Mouse (Mus musculus) kidney, adult 2 months (tissue): ENCODE measurements at regions not wholly inside any gene's neighbourhood (a gene's known extent, or its start where the extent isn't known, plus 50 kb on each side); places are given as distances from the start of the nearest gene placed in this dataset.

ENCODE experiments used
- DNase-seq: peaks from one replicate; pipeline ENCODE4 v3.0.0; 2021
- H3K27ac ChIP-seq: fragments of 200-500 bp; 2 replicates; pipeline ENCODE4 v1.5.1; 2012; ENCODE audit warnings: low read depth, low read length, control low read depth, inconsistent platforms; ENCODE audit not compliant: insufficient read depth
- H3K27me3 ChIP-seq: fragments of 200-500 bp; replicated peaks from 2 replicates; pipeline ENCODE4 v1.6.1; 2012; ENCODE audit warnings: mild to moderate bottlenecking, moderate library complexity, low read length, inconsistent platforms; ENCODE audit not compliant: control insufficient read depth, insufficient read depth
- H3K36me3 ChIP-seq: fragments of 200-500 bp; 2 replicates; pipeline ENCODE4 v1.6.1; 2012; ENCODE audit warnings: mild to moderate bottlenecking, moderate library complexity, low read length, inconsistent platforms; ENCODE audit not compliant: control insufficient read depth, insufficient read depth
- H3K4me1 ChIP-seq: fragments of 200-500 bp; 2 replicates; pipeline ENCODE4 v1.6.1; 2011; ENCODE audit warnings: low read length; ENCODE audit not compliant: control insufficient read depth, insufficient read depth
- H3K4me3 ChIP-seq: fragments of 200-500 bp; 2 replicates; pipeline ENCODE4 v1.5.1; 2011; ENCODE audit warnings: mild to moderate bottlenecking, low read depth, low read length, control low read depth; ENCODE audit not compliant: insufficient read depth
- CTCF ChIP-seq: fragments of 200-500 bp; conservative IDR thresholded peaks from 2 replicates; pipeline ENCODE4 v1.5.1; 2011; ENCODE audit warnings: low read depth, mild to moderate bottlenecking, control low read depth, low read length, moderate library complexity, mixed read lengths; ENCODE audit not compliant: insufficient read depth, insufficient read length
- POLR2A ChIP-seq: fragments of 200-500 bp; IDR thresholded peaks from one replicate; pipeline ENCODE4 v1.6.1; 2011; ENCODE audit warnings: low read depth, low read length, control low read depth
- WGBS: fragments of 180-500 bp; shearing (Covaris S2); methylation state at CpG from one replicate; pipeline ENCODE4 v1.1.7; 2018; 5-methylcytosine and 5-hydroxymethylcytosine counted together

- no peak for TF ChIP-seq CTCF
- TF ChIP-seq POLR2A = no peak
- H3K27me3 ChIP-seq = no peaks in the 10 kb centered on the region
- no peak overlapping the region for H3K27ac ChIP-seq
- no peaks in the 10 kb centered on the region for H3K36me3 ChIP-seq
- 85% methylated on average over 3 of the region's 3 CpGs for WGBS
- no peaks in the 10 kb centered on the region for H3K4me1 ChIP-seq
- no peak overlapping the region for H3K4me3 ChIP-seq
- DNase-seq = no peak
Observed at GRCm38 (mm10) chr12:109946179-109946578, 332.7 kb upstream of the Dio3 start.

GRCm38 (mm10) chr12:109946936-109947335 lies 331.9 kb upstream of the Dio3 start:
- Histone ChIP-seq H3K27me3 (no peaks in the 10 kb centered on the region), H3K27ac (no peak overlapping the region), H3K4me1 (no peaks in the 10 kb centered on the region), H3K4me3 (no peak overlapping the region), H3K36me3 (no peaks in the 10 kb centered on the region)
- DNase-seq = no peak
- WGBS = 81% methylated on average over 1 of the region's 1 CpGs
- TF ChIP-seq POLR2A = no peak
- TF ChIP-seq CTCF = no peak

GRCm38 (mm10) chr12:109947886-109948433 lies 330.9 kb upstream of the Dio3 start:
- no peak for TF ChIP-seq CTCF
- no peak for TF ChIP-seq POLR2A
- Histone ChIP-seq H3K36me3 (no peaks in the 10 kb centered on the region), H3K27me3 (no peaks in the 10 kb centered on the region), H3K4me1 (no peaks in the 10 kb centered on the region), H3K4me3 (no peak overlapping the region), H3K27ac (no peak overlapping the region)
- no peak for DNase-seq
- WGBS = 59% methylated on average over 7 of the region's 7 CpGs

GRCm38 (mm10) chr12:109948434-109948984 lies 330.4 kb upstream of the Dio3 start:
- WGBS = 44% methylated on average over 16 of the region's 16 CpGs
- H3K27ac ChIP-seq = no peak overlapping the region
- no peak overlapping the region for H3K4me3 ChIP-seq
- no peak for DNase-seq
- H3K27me3 ChIP-seq = no peaks in the 10 kb centered on the region
- TF ChIP-seq POLR2A (no peak), CTCF (no peak)
- H3K4me1 ChIP-seq = no peaks in the 10 kb centered on the region
- no peaks in the 10 kb centered on the region for H3K36me3 ChIP-seq

GRCm38 (mm10) chr12:109949231-109949965 lies 329.5 kb upstream of the Dio3 start:
- Histone ChIP-seq H3K36me3 (no peaks in the 10 kb centered on the region), H3K4me1 (no peaks in the 10 kb centered on the region), H3K4me3 (no peak overlapping the region), H3K27me3 (no peaks in the 10 kb centered on the region), H3K27ac (no peak overlapping the region)
- peak; percentile 2 for DNase-seq
- 78% methylated on average over 17 of the region's 17 CpGs for WGBS
- TF ChIP-seq POLR2A = no peak
- TF ChIP-seq CTCF = no peak

- DNase-seq = no peak
- WGBS = 67% methylated on average over 6 of the region's 6 CpGs
- H3K27ac ChIP-seq = no peak overlapping the region
Observed at GRCm38 (mm10) chr12:109950632-109951031, 328.2 kb upstream of the Dio3 start.

GRCm38 (mm10) chr12:109951473-109951872 lies 327.4 kb upstream of the Dio3 start:
- no peak for DNase-seq

More at GRCm38 (mm10) chr12:109950632-109951031, 328.2 kb upstream of the Dio3 start:
- Histone ChIP-seq H3K4me1 (no peaks in the 10 kb centered on the region), H3K36me3 (no peaks in the 10 kb centered on the region), H3K27me3 (no peaks in the 10 kb centered on the region), H3K4me3 (no peak overlapping the region)
- TF ChIP-seq POLR2A (no peak), CTCF (no peak)

More at GRCm38 (mm10) chr12:109951473-109951872, 327.4 kb upstream of the Dio3 start:
- TF ChIP-seq POLR2A (no peak), CTCF (no peak)
- H3K27ac ChIP-seq = no peak overlapping the region
- 92% methylated on average over 12 of the region's 12 CpGs for WGBS
- H3K4me3 ChIP-seq = no peak overlapping the region
- no peaks in the 10 kb centered on the region for H3K4me1 ChIP-seq
- H3K27me3 ChIP-seq = no peaks in the 10 kb centered on the region
- no peaks in the 10 kb centered on the region for H3K36me3 ChIP-seq
